Mouse (Mus musculus): Measurements from ENCODE around the gene Btrc.

DNA sequence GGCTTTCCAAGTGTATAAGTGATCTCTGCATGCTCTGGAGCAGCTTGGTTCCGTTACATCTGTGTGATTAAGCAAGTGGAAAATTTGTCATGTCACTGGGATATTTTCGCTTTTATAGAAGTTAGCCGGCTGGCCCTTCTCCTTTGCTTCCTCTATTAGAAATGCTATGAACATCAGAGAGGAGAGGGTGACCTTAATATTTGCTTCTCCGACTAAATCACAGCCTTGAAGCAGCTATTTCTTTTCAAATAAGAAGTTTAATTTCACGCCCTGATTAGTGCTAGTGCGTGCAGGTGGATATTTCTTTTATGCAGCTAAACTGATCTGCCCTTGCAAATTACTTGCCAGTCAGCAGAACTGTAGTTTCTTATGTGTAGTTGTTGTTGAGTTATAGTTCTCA lies 25.0 kb downstream of the Btrc start:
- TF ChIP-seq POLR2A (IDR thresholded peaks at IDR 0.05; ENCODE audit: control insufficient read depth, extremely low read depth, insufficient read depth, low read length, poor library complexity) (no peak), CTCF (IDR thresholded peaks at IDR 0.05; ENCODE audit: borderline replicate concordance, control insufficient read depth, extremely low read depth, insufficient read depth, low read length, poor library complexity) (no peak)

All from thymus, adult 2 months (tissue).